Mouse (Mus musculus) liver, postnatal 0 days (tissue): ENCODE measurements around the gene Ppfia3.

Source experiments
- CTCF ChIP-seq: sonication (generic); IDR thresholded peaks from 2 replicates; pipeline ENCODE4 v1.5.1; 2016; ENCODE audit warnings: antibody characterized with exemption, low read depth
- EP300 ChIP-seq: IDR thresholded peaks from 2 replicates; pipeline ENCODE4 v1.6.1; 2016; ENCODE audit warnings: antibody characterized with exemption, low read depth, mild to moderate bottlenecking

DNA sequence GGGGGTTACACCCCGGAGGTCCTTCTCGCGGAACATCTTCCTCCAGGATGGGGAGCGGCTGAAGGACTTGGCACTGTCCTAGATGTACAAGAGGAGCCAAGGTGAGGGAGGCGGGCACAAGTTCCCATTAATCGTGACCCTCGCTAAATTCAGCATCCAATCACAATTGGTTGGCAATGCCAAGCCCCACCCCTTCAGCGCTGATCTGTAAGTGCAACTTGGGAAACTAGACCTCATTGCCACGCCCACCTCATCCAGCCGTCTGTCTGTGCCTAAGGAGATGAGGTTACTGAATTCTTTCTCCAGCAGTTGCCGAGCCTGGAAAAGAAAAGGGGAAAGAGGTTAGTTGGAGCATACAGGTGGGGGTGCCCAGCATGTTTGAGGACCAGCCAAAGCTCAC, 26.1 kb downstream of the Ppfia3 start:
- TF ChIP-seq CTCF (no peak), EP300 (no peak)
